Mouse (Mus musculus): ENCODE data around the gene Fer1l5.

DNA sequence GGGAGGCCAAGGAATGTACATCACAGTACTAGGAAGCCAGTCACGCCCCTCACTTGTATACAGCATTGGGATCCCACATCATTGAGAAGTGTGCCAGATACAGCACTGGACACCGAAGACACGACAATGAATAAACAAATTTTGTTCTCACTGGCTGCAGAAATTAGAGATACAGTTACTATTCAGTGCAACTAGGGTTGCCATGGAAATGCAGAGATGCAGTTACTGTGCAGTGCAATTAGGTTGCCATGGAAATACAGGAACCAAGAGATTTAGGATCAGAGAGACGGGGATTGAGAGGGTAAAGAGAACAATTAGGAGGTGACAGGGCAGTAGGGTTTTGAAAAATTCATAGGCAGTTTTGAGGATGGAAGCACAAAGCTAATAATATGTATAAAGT, 29.4 kb downstream of the Fer1l5 start:
- TF ChIP-seq CTCF (IDR thresholded peaks at IDR 0.05; ENCODE audit: control insufficient read depth, insufficient read depth, low read length), result no peak
- no peak for TF ChIP-seq POLR2A (IDR thresholded peaks at IDR 0.05; ENCODE audit: borderline replicate concordance, control insufficient read depth, low read depth, low read length)
